Mouse (Mus musculus) lung, adult 2 months (tissue): Measurements from ENCODE around the gene Art4.

Experiments used
- CTCF ChIP-seq: fragments of 200-500 bp; IDR thresholded peaks from 2 replicates; pipeline ENCODE4 v1.5.1; 2011; ENCODE audit warnings: mild to moderate bottlenecking, low read length, control low read depth; ENCODE audit not compliant: insufficient read depth
- POLR2A ChIP-seq: fragments of 200-500 bp; IDR thresholded peaks from 2 replicates; pipeline ENCODE4 v1.6.1; 2011; ENCODE audit warnings: low read depth, mild to moderate bottlenecking, control low read depth, low read length, borderline replicate concordance; ENCODE audit errors: extremely low read depth

GRCm38 (mm10) chr6:136827116-136827515 is 30.4 kb downstream of the Art4 start:
- TF ChIP-seq CTCF (no peak), POLR2A (no peak)
